Mouse (Mus musculus) liver, embryonic 11.5 days (tissue): ENCODE measurements around the gene Camsap1. TPM values are rescaled to one million over a fixed set of nuclear protein-coding genes. Genes with fewer than 3 reads are reported as not detected.

Experiments used
- ATAC-seq: fragments of 200-750 bp; cut with Nextera tagmentation; replicated peaks from 2 replicates; pipeline ENCODE4 v1.8.0; 2017; ENCODE audit warnings: moderate number of reproducible peaks, mild to moderate bottlenecking, moderate TSS enrichment, moderate library complexity; ENCODE audit not compliant: low FRiP score
- DNase-seq: peaks from one replicate; pipeline ENCODE4 v3.0.0-alpha.2; 2017; ENCODE audit warnings: low spot score
- H3K27ac ChIP-seq: fragments of 300-500 bp; sonication (generic); 2 replicates; pipeline ENCODE4 v1.5.1; 2014; ENCODE audit warnings: mild to moderate bottlenecking, low read depth, low read length, control low read depth
- H3K27me3 ChIP-seq: fragments of 300-500 bp; sonication (generic); replicated peaks from 2 replicates; pipeline ENCODE4 v1.6.1; 2014; ENCODE audit warnings: low read length, mixed read lengths; ENCODE audit not compliant: control insufficient read depth, insufficient read depth
- H3K36me3 ChIP-seq: fragments of 300-500 bp; sonication (generic); 2 replicates; pipeline ENCODE4 v1.6.1; 2014; ENCODE audit warnings: mild to moderate bottlenecking, low read length, moderate library complexity, mixed read lengths; ENCODE audit not compliant: control insufficient read depth, insufficient read depth
- H3K4me1 ChIP-seq: fragments of 300-500 bp; sonication (generic); replicated peaks from 2 replicates; pipeline ENCODE4 v1.6.1; 2014; ENCODE audit warnings: low read length, mixed read lengths; ENCODE audit not compliant: control insufficient read depth, insufficient read depth
- H3K4me2 ChIP-seq: fragments of 300-500 bp; sonication (generic); 2 replicates; pipeline ENCODE4 v1.6.1; 2014; ENCODE audit warnings: mild to moderate bottlenecking, control low read depth, moderate library complexity
- H3K4me3 ChIP-seq: fragments of 300-500 bp; sonication (generic); 2 replicates; pipeline ENCODE4 v1.5.1; 2014; ENCODE audit warnings: low read depth, low read length, control low read depth
- H3K9ac ChIP-seq: fragments of 300-500 bp; sonication (generic); 2 replicates; pipeline ENCODE4 v1.6.1; 2014; ENCODE audit warnings: low read depth, low read length, control low read depth
- H3K9me3 ChIP-seq: fragments of 300-500 bp; sonication (generic); 2 replicates; pipeline ENCODE4 v1.6.1; 2016; ENCODE audit warnings: low read length, inconsistent platforms, mixed read lengths; ENCODE audit not compliant: control insufficient read depth
- WGBS: fragments of 180-500 bp; shearing (Covaris S2); extraction: QIAGEN DNeasy Blood & Tissue Kit; methylation state at CpG from one replicate; pipeline ENCODE4 v1.1.7; 2014; 5-methylcytosine and 5-hydroxymethylcytosine counted together
- polyA plus RNA-seq: library from polyadenylated mRNA; unstranded; fragments of >200 nt; fragmentation: Nextera tagmentation; extraction: Ambion mirVana; gene quantifications from 2 replicates; pipeline ENCODE4 v1.2.1, GENCODE M21; 2014

Gene Camsap1
- polyA plus RNA-seq, 1 experiment from 2014 or later: 14.5 TPM

GRCm38 (mm10) chr2:25923799-25924198 lies 59.3 kb downstream of the Camsap1 start:
- 0 out of 2 replicates have a peak, but pooled peaks cover 2% of the 10 kb centered on the region for H3K36me3 ChIP-seq
- ATAC-seq: no peak
- no peaks in the 10 kb centered on the region for H3K9me3 ChIP-seq
- H3K4me1 ChIP-seq: no peaks in the 10 kb centered on the region
- no peaks in the 10 kb centered on the region for H3K27me3 ChIP-seq
- no peak overlapping the region for H3K27ac ChIP-seq
- 69% methylated on average over 2 of the region's 2 CpGs for WGBS
- no peak overlapping the region for H3K4me3 ChIP-seq
- DNase-seq: no peak
- no peak overlapping the region for H3K9ac ChIP-seq
- H3K4me2 ChIP-seq: no peak overlapping the region

- Histone ChIP-seq H3K27ac (no peak overlapping the region), H3K9ac (no peak overlapping the region), H3K4me2 (no peak overlapping the region), H3K4me3 (no peak overlapping the region), H3K9me3 (no peaks in the 10 kb centered on the region), H3K27me3 (no peaks in the 10 kb centered on the region), H3K4me1 (no peaks in the 10 kb centered on the region), H3K36me3 (no peaks in the 10 kb centered on the region)
- 57% methylated on average over 3 of the region's 3 CpGs for WGBS
- DNase-seq: no peak
- ATAC-seq: no peak
Observed at GRCm38 (mm10) chr2:25919972-25920371, 63.1 kb downstream of the Camsap1 start.

DNA sequence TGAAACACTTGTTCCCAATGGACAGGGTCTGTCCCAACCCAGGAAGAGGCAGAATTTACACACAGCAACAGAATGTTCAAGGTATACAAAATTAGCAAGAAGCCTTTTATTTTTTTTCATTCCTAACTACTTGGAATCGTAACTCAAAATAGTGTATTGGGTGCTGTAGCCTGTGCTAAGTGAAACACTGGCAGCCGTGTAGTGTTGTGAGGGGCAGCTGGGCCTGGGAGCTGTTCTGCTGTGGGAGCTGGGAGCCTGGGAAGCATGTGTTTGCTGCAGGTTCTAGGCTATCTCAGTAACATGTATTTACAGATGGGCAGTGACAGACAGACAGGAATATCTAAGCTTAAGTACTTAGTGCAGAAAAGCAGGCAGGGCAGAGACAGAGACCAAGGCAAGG lies 64.7 kb downstream of the Camsap1 start:
- no peaks in the 10 kb centered on the region for H3K9me3 ChIP-seq
- no peak overlapping the region for H3K9ac ChIP-seq
- H3K4me2 ChIP-seq: no peak overlapping the region
- WGBS: 78% methylated on average over 2 of the region's 2 CpGs
- H3K27me3 ChIP-seq: no peaks in the 10 kb centered on the region
- H3K27ac ChIP-seq: no peak overlapping the region
- ATAC-seq: no peak
- no peak overlapping the region for H3K4me3 ChIP-seq
- H3K4me1 ChIP-seq: no peaks in the 10 kb centered on the region
- no peak for DNase-seq
- no peaks in the 10 kb centered on the region for H3K36me3 ChIP-seq

DNA sequence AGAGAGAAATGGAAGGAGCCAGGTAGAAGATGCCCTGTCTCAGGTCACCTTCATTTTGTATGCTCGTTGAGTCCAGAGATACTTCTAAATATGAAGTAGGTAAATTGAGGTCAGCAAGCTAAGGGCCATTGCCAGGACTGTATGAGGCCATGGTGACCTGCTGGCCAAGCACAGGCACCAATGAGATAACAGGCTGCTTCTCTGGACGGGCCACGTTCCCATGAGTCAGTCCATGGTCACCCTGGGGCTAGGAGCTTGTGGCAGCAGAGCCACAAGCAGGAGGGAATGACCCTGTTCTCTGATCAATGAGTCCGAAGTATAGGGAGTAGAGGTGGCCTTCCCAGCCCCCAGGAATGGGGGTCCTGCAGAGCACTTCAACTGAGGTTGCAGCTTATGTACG lies 68.3 kb downstream of the Camsap1 start:
- no peak for ATAC-seq
- no peak overlapping the region for H3K4me2 ChIP-seq
- DNase-seq: no peak
- no peaks in the 10 kb centered on the region for H3K27me3 ChIP-seq
- H3K9ac ChIP-seq: no peak overlapping the region
- H3K4me1 ChIP-seq: no peaks in the 10 kb centered on the region; the same call in 1 of the 2 replicates
- no peaks in the 10 kb centered on the region for H3K36me3 ChIP-seq
- no peaks in the 10 kb centered on the region for H3K9me3 ChIP-seq
- no peak overlapping the region for H3K4me3 ChIP-seq
- WGBS: 82% methylated on average over 5 of the region's 5 CpGs
- no peak overlapping the region for H3K27ac ChIP-seq

DNA sequence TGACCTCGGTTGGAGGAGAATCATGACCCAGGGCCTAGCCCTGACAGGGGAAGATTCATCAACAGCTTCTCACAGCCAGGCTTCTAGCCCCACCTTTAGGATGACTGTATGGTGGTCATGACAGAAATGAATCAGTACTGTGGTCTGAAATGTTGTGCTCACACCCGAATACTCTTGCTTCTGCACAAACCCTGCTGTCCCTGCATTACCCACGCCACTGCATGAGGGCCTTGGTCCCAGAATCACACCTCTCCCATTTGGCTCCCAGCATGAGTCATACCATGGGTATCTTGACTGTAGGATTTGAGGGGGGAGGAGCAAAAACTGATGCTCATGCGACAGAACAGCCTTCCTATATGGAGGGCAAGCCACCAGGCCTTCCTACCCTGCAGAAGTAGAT lies 68.9 kb downstream of the Camsap1 start:
- no peak for ATAC-seq
- H3K36me3 ChIP-seq: no peaks in the 10 kb centered on the region
- H3K4me1 ChIP-seq: no peaks in the 10 kb centered on the region; the same call in 1 of the 2 replicates
- no peaks in the 10 kb centered on the region for H3K9me3 ChIP-seq
- no peak overlapping the region for H3K4me3 ChIP-seq
- WGBS: 62% methylated on average over 4 of the region's 4 CpGs
- no peaks in the 10 kb centered on the region for H3K27me3 ChIP-seq
- H3K27ac ChIP-seq: no peak overlapping the region
- H3K4me2 ChIP-seq: no peak overlapping the region
- no peak for DNase-seq
- no peak overlapping the region for H3K9ac ChIP-seq

GRCm38 (mm10) chr2:25913247-25913646 lies 69.8 kb downstream of the Camsap1 start:
- 30% methylated on average over 2 of the region's 2 CpGs for WGBS
- DNase-seq: no peak

DNA sequence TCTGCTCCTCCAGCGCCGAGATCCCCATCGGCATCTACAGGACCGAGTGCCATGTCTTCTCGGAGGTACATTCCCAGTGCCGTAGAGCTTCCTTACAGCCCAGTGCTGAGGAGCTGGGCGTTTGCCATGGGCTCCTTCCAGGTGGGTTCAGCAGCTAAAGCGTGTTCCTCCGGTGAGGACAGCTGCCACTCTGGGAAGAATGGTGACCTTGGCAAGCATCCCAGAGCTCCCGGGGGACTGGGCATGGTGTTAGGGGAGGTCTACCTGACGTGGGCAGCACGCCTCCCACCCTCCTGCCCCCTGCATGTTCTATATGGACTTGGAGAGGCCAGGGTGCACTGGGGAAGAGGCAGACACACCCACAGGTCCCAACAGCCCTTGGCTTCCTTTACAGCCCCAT lies 73.2 kb downstream of the Camsap1 start:
- Histone ChIP-seq H3K27me3 (no peaks in the 10 kb centered on the region), H3K4me2 (no peak overlapping the region), H3K36me3 (no peaks in the 10 kb centered on the region), H3K9me3 (no peaks in the 10 kb centered on the region), H3K9ac (no peak overlapping the region), H3K4me1 (no peaks in the 10 kb centered on the region; the same call in 1 of the 2 replicates), H3K4me3 (no peak overlapping the region), H3K27ac (no peak overlapping the region)
- WGBS: 76% methylated on average over 12 of the region's 12 CpGs
- no peak for DNase-seq
- ATAC-seq: no peak

More at GRCm38 (mm10) chr2:25913247-25913646, 69.8 kb downstream of the Camsap1 start:
- H3K27me3 ChIP-seq: no peaks in the 10 kb centered on the region
- ATAC-seq: no peak
- no peaks in the 10 kb centered on the region for H3K9me3 ChIP-seq
- no peak overlapping the region for H3K9ac ChIP-seq
- H3K36me3 ChIP-seq: no peaks in the 10 kb centered on the region
- no peak overlapping the region for H3K4me2 ChIP-seq
- no peak overlapping the region for H3K4me3 ChIP-seq
- H3K27ac ChIP-seq: no peak overlapping the region
- H3K4me1 ChIP-seq: no peaks in the 10 kb centered on the region; the same call in 1 of the 2 replicates

DNA sequence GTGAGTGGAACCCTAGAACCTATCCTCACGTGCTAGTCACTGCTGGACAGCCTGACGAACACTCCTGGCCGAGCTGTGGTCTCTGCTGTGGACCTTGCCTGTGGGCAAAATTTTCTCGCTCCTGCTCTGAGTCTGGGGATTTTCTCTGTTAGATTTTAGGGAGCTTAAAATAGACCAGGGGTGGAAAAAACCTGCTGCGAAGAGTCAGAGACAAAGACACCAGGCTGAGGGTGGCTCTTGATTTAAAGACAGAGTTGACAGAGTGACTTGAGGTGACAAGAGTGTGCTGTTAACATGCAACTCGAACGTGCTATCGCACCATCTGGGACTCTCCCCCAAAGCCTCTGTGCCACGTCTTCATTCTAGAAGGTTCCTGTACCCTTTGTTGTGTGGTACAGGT lies 84.1 kb downstream of the Camsap1 start:
- Histone ChIP-seq H3K9me3 (no peaks in the 10 kb centered on the region), H3K4me3 (no peak overlapping the region), H3K27me3 (no peaks in the 10 kb centered on the region), H3K4me1 (no peaks in the 10 kb centered on the region), H3K27ac (no peak overlapping the region), H3K4me2 (no peak overlapping the region), H3K36me3 (no peaks in the 10 kb centered on the region), H3K9ac (no peak overlapping the region)
- no peak for ATAC-seq
- 76% methylated on average over 9 of the region's 9 CpGs for WGBS
- no peak for DNase-seq

- DNase-seq (no peak), ATAC-seq (no peak)
- Histone ChIP-seq H3K9me3 (no peaks in the 10 kb centered on the region), H3K4me2 (no peak overlapping the region), H3K4me1 (no peaks in the 10 kb centered on the region), H3K9ac (no peak overlapping the region), H3K4me3 (no peak overlapping the region), H3K27me3 (no peaks in the 10 kb centered on the region), H3K27ac (no peak overlapping the region), H3K36me3 (no peaks in the 10 kb centered on the region)
- 77% methylated on average over 7 of the region's 7 CpGs for WGBS
Observed at GRCm38 (mm10) chr2:25892440-25892839, 90.6 kb downstream of the Camsap1 start.
